Comparison of ENCODE assay signal across 24 mouse cellular contexts in genomic region chr19:40946937-40947577, GRCm38 (mm10).
"Had no signal": no experiment of that assay in that cellular context is flagged by ENCODE, and none has a peak within 500 bp of the region (broad histone marks: within the 10 kb centered on the region; RNA-seq: fewer than 3 reads in every experiment).

No protein-coding gene starts in this region.

- H3K4me2 ChIP-seq: kidney, embryonic 15.5 days; limb, embryonic 13.5 days; liver, embryonic 12.5 days; liver, embryonic 15.5 days; lung, embryonic 15.5 days; midbrain, embryonic 12.5 days; midbrain, embryonic 15.5 days; neural tube, embryonic 12.5 days; neural tube, embryonic 15.5 days; stomach, embryonic 15.5 days had no signal

- DNase-seq: kidney, adult 11 months; kidney, adult 8-10 months; kidney, postnatal 10 days; kidney, postnatal 36 days; layer of hippocampus, postnatal 36 days; liver; lung, adult 18-20 months; lung, postnatal 14 days; right cerebral cortex, postnatal 14 days; spleen, adult 18-20 months; thymus, adult 18-20 months; thymus, postnatal 36 days had no signal

- H3K36me3 ChIP-seq: kidney, embryonic 15.5 days; limb, embryonic 10.5 days; limb, embryonic 13.5 days; liver, embryonic 12.5 days; liver, embryonic 15.5 days; lung, embryonic 15.5 days; midbrain, embryonic 12.5 days; midbrain, embryonic 15.5 days; neural tube, embryonic 12.5 days; neural tube, embryonic 15.5 days; stomach, embryonic 15.5 days had no signal

- H3K27ac ChIP-seq: kidney, embryonic 15.5 days; limb, embryonic 10.5 days; limb, embryonic 13.5 days; liver, embryonic 12.5 days; liver, embryonic 15.5 days; lung, embryonic 15.5 days; macrophage; midbrain, embryonic 12.5 days; midbrain, embryonic 15.5 days; neural tube, embryonic 12.5 days; neural tube, embryonic 15.5 days; stomach, embryonic 15.5 days had no signal

- H3K4me3 ChIP-seq: kidney, embryonic 15.5 days; limb, embryonic 10.5 days; limb, embryonic 13.5 days; liver, embryonic 12.5 days; liver, embryonic 15.5 days; lung, embryonic 15.5 days; midbrain, embryonic 12.5 days; midbrain, embryonic 15.5 days; neural tube, embryonic 12.5 days; neural tube, embryonic 15.5 days; stomach, embryonic 15.5 days had no signal

- H3K9me3 ChIP-seq: kidney, embryonic 15.5 days; limb, embryonic 10.5 days; limb, embryonic 13.5 days; liver, embryonic 12.5 days; liver, embryonic 15.5 days; lung, embryonic 15.5 days; midbrain, embryonic 12.5 days; midbrain, embryonic 15.5 days; neural tube, embryonic 12.5 days; neural tube, embryonic 15.5 days; stomach, embryonic 15.5 days had no signal

- H3K9ac ChIP-seq: kidney, embryonic 15.5 days; limb, embryonic 13.5 days; liver, embryonic 12.5 days; liver, embryonic 15.5 days; lung, embryonic 15.5 days; midbrain, embryonic 12.5 days; midbrain, embryonic 15.5 days; neural tube, embryonic 12.5 days; neural tube, embryonic 15.5 days; stomach, embryonic 15.5 days had no signal

- H3K27me3 ChIP-seq: kidney, embryonic 15.5 days; limb, embryonic 13.5 days; liver, embryonic 12.5 days; liver, embryonic 15.5 days; lung, embryonic 15.5 days; midbrain, embryonic 12.5 days; midbrain, embryonic 15.5 days; neural tube, embryonic 12.5 days; neural tube, embryonic 15.5 days; stomach, embryonic 15.5 days had no signal

- H3K4me1 ChIP-seq: kidney, embryonic 15.5 days; limb, embryonic 10.5 days; limb, embryonic 13.5 days; liver, embryonic 15.5 days; lung, embryonic 15.5 days; midbrain, embryonic 12.5 days; midbrain, embryonic 15.5 days; neural tube, embryonic 12.5 days; neural tube, embryonic 15.5 days; stomach, embryonic 15.5 days had no signal

- ATAC-seq: liver, embryonic 12.5 days; midbrain, embryonic 15.5 days had no signal
